Mouse (Mus musculus) stomach, embryonic 14.5 days (tissue): ENCODE measurements at regions not wholly inside any gene's neighbourhood (a gene's known extent, or its start where the extent isn't known, plus 50 kb on each side); places are given as distances from the start of the nearest gene placed in this dataset.

Experiments
- ATAC-seq: fragments of 200-750 bp; cut with Nextera tagmentation; 2 replicates; pipeline ENCODE4 v1.8.0; 2017; ENCODE audit warnings: low read depth, moderate TSS enrichment; ENCODE audit not compliant: insufficient number of reproducible peaks, insufficient read depth, low FRiP score
- H3K27ac ChIP-seq: fragments of 300-500 bp; sonication (generic); 2 replicates; pipeline ENCODE4 v1.5.1; 2014; ENCODE audit warnings: mild to moderate bottlenecking, low read length, moderate library complexity, mixed read lengths
- H3K27me3 ChIP-seq: fragments of 300-500 bp; sonication (generic); 2 replicates; pipeline ENCODE4 v1.6.1; 2014; ENCODE audit warnings: low read length, control low read depth, mixed read lengths; ENCODE audit not compliant: control insufficient read depth, insufficient read depth
- H3K36me3 ChIP-seq: fragments of 300-500 bp; sonication (generic); 2 replicates; pipeline ENCODE4 v1.6.1; 2014; ENCODE audit warnings: mild to moderate bottlenecking, control low read depth, low read length, moderate library complexity, mixed read lengths; ENCODE audit not compliant: control insufficient read depth, insufficient read depth
- H3K4me1 ChIP-seq: fragments of 300-500 bp; sonication (generic); 2 replicates; pipeline ENCODE4 v1.6.1; 2014; ENCODE audit warnings: low read length, control low read depth, mixed read lengths; ENCODE audit not compliant: control insufficient read depth, insufficient read depth
- H3K4me2 ChIP-seq: fragments of 300-500 bp; sonication (generic); replicated peaks from 2 replicates; pipeline ENCODE4 v1.6.1; 2014; ENCODE audit warnings: low read depth, low read length, control low read depth
- H3K4me3 ChIP-seq: fragments of 300-500 bp; sonication (generic); 2 replicates; pipeline ENCODE4 v1.5.1; 2014; ENCODE audit warnings: low read depth, low read length, control low read depth
- H3K9ac ChIP-seq: fragments of 300-500 bp; sonication (generic); replicated peaks from 2 replicates; pipeline ENCODE4 v1.6.1; 2014; ENCODE audit warnings: low read depth, mild to moderate bottlenecking, control low read depth, low read length, moderate library complexity, mixed read lengths
- H3K9me3 ChIP-seq: fragments of 300-500 bp; sonication (generic); 2 replicates; pipeline ENCODE4 v1.6.1; 2016; ENCODE audit warnings: low read depth, low read length, control low read depth; ENCODE audit not compliant: control insufficient read depth
- WGBS: fragments of 180-500 bp; shearing (Covaris S2); extraction: QIAGEN DNeasy Blood & Tissue Kit; methylation state at CpG from one replicate; pipeline ENCODE4 v1.1.7; 2014; 5-methylcytosine and 5-hydroxymethylcytosine counted together

GRCm38 (mm10) chr5:28807950-28808349, 340.9 kb upstream of the Shh start:
- no peak overlapping the region for H3K4me3 ChIP-seq
- no peak overlapping the region for H3K27ac ChIP-seq
- H3K9me3 ChIP-seq = no peaks in the 10 kb centered on the region
- H3K27me3 ChIP-seq = no peaks in the 10 kb centered on the region
- no peak overlapping the region for H3K9ac ChIP-seq
- H3K36me3 ChIP-seq = no peaks in the 10 kb centered on the region
- no peak overlapping the region for H3K4me2 ChIP-seq
- no peaks in the 10 kb centered on the region for H3K4me1 ChIP-seq
- no peak for ATAC-seq
- 62% methylated on average over 5 of the region's 5 CpGs for WGBS

- Histone ChIP-seq H3K36me3 (no peaks in the 10 kb centered on the region), H3K27me3 (no peaks in the 10 kb centered on the region), H3K9me3 (no peaks in the 10 kb centered on the region), H3K27ac (no peak overlapping the region), H3K4me2 (no peak overlapping the region), H3K4me1 (no peaks in the 10 kb centered on the region), H3K9ac (no peak overlapping the region), H3K4me3 (no peak overlapping the region)
- ATAC-seq = no peak
- 73% methylated on average over 2 of the region's 2 CpGs for WGBS
Observed at GRCm38 (mm10) chr5:28799464-28799863, 332.4 kb upstream of the Shh start.

DNA sequence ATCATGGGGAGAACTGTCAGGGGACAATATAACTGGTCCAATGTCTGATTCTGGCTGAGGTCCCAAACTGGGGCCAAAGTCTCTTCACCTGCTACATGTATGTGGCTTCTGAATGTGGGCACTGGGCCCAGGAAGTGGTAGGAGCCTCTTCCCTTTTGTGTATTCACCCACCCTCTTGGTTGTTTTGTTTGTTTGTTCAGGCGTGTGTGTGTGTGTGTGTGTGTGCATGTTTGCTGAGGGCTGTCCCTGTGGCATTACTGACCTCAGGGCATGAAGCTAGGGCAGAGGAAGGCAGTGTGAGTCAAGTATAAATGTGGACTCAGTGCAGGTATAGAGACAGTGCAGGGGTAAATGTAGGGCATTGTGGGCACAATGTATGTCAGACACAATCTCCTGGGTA, 331.3 kb upstream of the Shh start:
- no peak for ATAC-seq
- WGBS = 75% methylated on average over 1 of the region's 1 CpGs
- no peak overlapping the region for H3K4me2 ChIP-seq
- no peaks in the 10 kb centered on the region for H3K27me3 ChIP-seq
- H3K36me3 ChIP-seq = no peaks in the 10 kb centered on the region
- H3K4me1 ChIP-seq = no peaks in the 10 kb centered on the region
- H3K4me3 ChIP-seq = no peak overlapping the region
- no peaks in the 10 kb centered on the region for H3K9me3 ChIP-seq
- no peak overlapping the region for H3K9ac ChIP-seq
- H3K27ac ChIP-seq = no peak overlapping the region

DNA sequence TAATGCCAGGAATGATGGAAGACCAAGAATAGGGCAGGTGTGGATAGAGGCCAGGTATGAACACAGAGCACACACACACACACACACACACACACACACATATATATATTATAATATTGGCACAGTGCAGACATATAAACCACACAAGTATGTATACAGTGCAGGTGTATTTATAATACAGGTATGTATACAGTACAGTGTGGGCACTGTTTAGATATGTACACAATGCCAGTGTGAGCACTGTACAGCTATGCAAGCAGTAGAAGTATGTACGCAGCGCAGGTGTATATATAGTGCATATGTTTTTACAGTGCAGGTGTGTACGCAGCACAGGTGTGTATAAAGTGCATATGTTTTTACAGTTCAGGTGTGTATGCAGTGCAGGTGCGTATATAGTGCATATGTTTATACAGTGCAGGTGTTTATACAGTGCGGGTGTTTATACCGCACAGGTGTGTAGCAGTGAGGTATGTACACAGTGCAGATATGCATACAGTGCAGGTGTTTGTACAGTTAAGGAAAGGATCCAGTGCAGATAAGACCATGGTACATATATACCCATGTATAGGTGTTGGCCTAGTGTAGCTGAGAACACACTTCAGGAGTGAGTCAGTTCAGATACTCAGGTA, 328.2 kb upstream of the Shh start:
- H3K4me1 ChIP-seq = no peaks in the 10 kb centered on the region
- no peaks in the 10 kb centered on the region for H3K9me3 ChIP-seq
- no peaks in the 10 kb centered on the region for H3K27me3 ChIP-seq
- H3K9ac ChIP-seq = no peak overlapping the region
- no peak overlapping the region for H3K27ac ChIP-seq
- no peak overlapping the region for H3K4me3 ChIP-seq
- ATAC-seq = 0 out of 2 replicates have a peak, but pooled peaks have one; percentile 42
- no peak overlapping the region for H3K4me2 ChIP-seq
- H3K36me3 ChIP-seq = no peaks in the 10 kb centered on the region
- 94% methylated on average over 6 of the region's 6 CpGs for WGBS

GRCm38 (mm10) chr5:28793781-28794180, 326.7 kb upstream of the Shh start:
- 60% methylated on average over 2 of the region's 2 CpGs for WGBS
- Histone ChIP-seq H3K27me3 (no peaks in the 10 kb centered on the region), H3K36me3 (no peaks in the 10 kb centered on the region), H3K4me2 (no peak overlapping the region), H3K4me3 (no peak overlapping the region), H3K27ac (no peak overlapping the region), H3K9me3 (no peaks in the 10 kb centered on the region), H3K4me1 (no peaks in the 10 kb centered on the region), H3K9ac (no peak overlapping the region)
- no peak for ATAC-seq

- ATAC-seq = no peak
- H3K27me3 ChIP-seq = no peaks in the 10 kb centered on the region
- 81% methylated on average over 11 of the region's 11 CpGs for WGBS
Observed at GRCm38 (mm10) chr5:28785347-28786060, 318.4 kb upstream of the Shh start.

DNA sequence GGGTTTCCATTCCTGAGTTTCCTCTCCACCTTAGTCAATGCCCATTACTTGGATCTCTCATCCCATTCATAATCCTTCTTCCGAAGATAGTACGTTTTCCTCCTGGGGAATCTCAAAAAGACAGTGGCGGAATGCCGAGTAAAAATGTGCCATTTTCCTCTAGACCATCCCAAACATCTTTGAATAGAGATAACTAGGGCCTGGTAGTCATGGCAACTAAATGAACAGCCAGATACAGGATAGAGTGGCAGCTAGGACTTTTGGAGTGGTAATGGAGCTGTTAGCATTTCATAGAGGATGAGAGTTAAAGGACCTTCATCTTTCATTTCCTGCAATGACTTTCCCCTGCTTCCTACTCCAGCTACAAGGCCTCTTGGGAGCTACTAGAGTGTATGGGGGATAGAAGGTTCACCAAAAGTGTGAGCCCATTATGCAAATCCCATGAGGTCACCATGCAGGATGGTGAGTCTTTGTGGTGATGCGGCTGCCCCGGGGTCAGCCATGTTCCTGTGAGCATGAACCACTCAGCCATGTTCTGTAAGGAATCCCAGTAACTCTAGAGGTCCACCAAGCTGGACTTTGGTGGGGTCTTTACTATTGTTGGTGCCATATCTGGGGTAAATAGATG, 317.4 kb upstream of the Shh start:
- H3K9me3 ChIP-seq = no peaks in the 10 kb centered on the region
- no peaks in the 10 kb centered on the region for H3K27me3 ChIP-seq
- H3K4me2 ChIP-seq = no peak overlapping the region
- ATAC-seq = no peak
- no peak overlapping the region for H3K4me3 ChIP-seq
- H3K36me3 ChIP-seq = no peaks in the 10 kb centered on the region
- H3K9ac ChIP-seq = no peak overlapping the region
- WGBS = 93% methylated on average over 6 of the region's 6 CpGs
- no peak overlapping the region for H3K27ac ChIP-seq
- H3K4me1 ChIP-seq = no peaks in the 10 kb centered on the region

More at GRCm38 (mm10) chr5:28785347-28786060, 318.4 kb upstream of the Shh start:
- no peaks in the 10 kb centered on the region for H3K36me3 ChIP-seq
- no peak overlapping the region for H3K9ac ChIP-seq
- H3K27ac ChIP-seq = no peak overlapping the region
- no peak overlapping the region for H3K4me3 ChIP-seq
- H3K4me1 ChIP-seq = no peaks in the 10 kb centered on the region
- no peak overlapping the region for H3K4me2 ChIP-seq
- no peaks in the 10 kb centered on the region for H3K9me3 ChIP-seq

- Histone ChIP-seq H3K36me3 (no peaks in the 10 kb centered on the region), H3K4me3 (no peak overlapping the region), H3K4me1 (no peaks in the 10 kb centered on the region), H3K4me2 (no peak overlapping the region), H3K27me3 (no peaks in the 10 kb centered on the region), H3K9me3 (no peaks in the 10 kb centered on the region), H3K27ac (no peak overlapping the region), H3K9ac (no peak overlapping the region)
- ATAC-seq = no peak
- WGBS = 83% methylated on average over 2 of the region's 2 CpGs
Observed at GRCm38 (mm10) chr5:28775648-28776359, 308.7 kb upstream of the Shh start.
